Mouse (Mus musculus) duodenum, adult 2 months (tissue): ENCODE results near the gene Pdcd4. TPM values are rescaled to one million over a fixed set of nuclear protein-coding genes. Genes with fewer than 3 reads are reported as not detected.

Experiments
- polyA plus RNA-seq: library from polyadenylated mRNA; depleted of rRNA; stranded (reverse); fragments of >200 nt; gene quantifications from 2 replicates; pipeline ENCODE4 v1.2.3, GENCODE M21; 2012; ENCODE audit warnings: low replicate concordance; rRNA removed

Gene Pdcd4
- polyA plus RNA-seq: 1.2 and 2.1 TPM in 2 replicates

DNA sequence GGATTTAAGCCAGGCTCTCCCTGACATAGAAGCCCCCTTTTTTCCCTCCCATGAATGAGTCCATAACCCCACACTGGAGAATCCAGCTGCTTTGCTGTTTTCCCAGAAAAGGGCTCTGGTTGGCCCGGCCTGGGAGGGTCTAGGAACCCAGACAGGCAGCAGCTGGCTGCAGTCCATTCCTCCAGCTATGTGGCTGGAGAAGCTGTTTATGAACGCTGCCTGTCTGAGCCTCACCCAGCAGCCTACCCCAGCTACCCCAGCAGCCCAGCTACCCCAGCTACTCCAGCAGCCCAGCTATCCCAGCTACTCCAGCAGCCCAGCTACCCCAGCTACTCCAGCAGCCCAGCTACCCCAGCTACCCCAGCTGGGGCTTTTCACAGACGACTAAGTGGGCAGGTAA is at the start of gene Pdcd4:
TSS of gene Pdcd4 (plus strand) at position 171 of the 400 bp plus-strand sequence.

DNA sequence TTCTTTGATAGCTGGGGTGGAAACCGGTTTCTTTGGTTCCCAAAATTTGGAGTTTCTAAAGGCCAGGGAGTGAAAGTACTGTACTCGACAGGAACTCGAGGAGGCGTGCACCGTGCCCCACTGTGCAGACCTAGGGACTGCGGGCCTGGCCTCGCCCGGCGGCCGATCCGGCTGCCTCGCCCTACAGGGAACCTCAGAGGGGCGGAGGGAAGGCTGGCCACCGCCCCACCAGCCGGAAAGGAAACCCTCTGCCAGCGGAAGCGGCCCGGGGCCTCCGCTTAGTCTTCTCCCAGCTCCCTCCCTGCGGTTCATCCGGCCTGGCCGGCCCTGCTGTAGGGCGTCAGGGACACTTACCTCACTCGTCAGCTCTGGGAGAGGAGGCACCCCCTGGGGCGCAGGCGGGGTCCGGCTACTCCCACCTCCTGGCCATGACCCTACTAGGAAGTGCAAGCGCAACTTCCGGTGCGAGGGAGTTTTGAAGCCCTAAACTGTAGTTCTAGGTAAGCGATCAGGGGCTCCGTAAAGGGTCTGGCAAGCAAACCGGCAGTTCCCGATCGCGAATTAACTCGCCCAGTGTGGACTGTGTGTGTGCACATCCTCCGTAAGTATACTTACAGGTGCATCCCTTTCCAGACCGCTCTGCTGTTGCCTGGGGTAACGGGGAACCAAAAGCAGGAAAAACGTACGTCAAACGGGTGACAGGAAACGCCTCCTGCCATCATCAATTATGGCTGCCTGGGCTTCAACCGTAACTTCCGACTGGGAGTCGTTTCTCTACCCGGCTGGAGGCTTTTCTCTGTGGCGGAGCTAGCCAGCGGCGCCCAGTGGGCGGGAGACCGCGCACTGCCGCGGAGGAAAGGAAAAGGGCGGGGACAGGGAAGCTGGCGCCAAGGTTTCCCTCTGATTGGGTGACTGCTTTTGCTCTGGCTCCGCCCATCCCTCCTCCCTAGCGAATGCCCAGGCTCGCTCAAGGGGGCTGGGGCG is 52.1 kb downstream of the Pdcd4 start, which contains the start of the genes Shoc2 and Bbip1:
TSS of gene Shoc2 (plus strand) at position 505 of the 984 bp plus-strand sequence.
TSS of gene Bbip1 (minus strand) at position 826 of the 984 bp plus-strand sequence.

Other genes with a start within 250 kb of the Pdcd4 start
- gene Rbm20, start 214.9 kb upstream of the Pdcd4 start, polyA plus RNA-seq: 0.28 and 0.53 TPM in 2 replicates
- 3.3 and 5.1 TPM in 2 replicates for gene Shoc2, start 52.1 kb downstream of the Pdcd4 start, polyA plus RNA-seq
- 0.56 and 1.2 TPM in 2 replicates for gene Bbip1, start 52.4 kb downstream of the Pdcd4 start, polyA plus RNA-seq
- gene Adra2a, start 151.9 kb downstream of the Pdcd4 start, polyA plus RNA-seq: 9.4 and 14.6 TPM in 2 replicates